Mouse (Mus musculus): Measurements from ENCODE around the gene Syce2. TPM values are rescaled to one million over a fixed set of nuclear protein-coding genes. Genes with fewer than 3 reads are reported as not detected.

Gene Syce2
- total RNA-seq (2023): 2.4 TPM

GRCm38 (mm10) chr8:84871376-84872308, at the start of gene Syce2:
TSS of gene Syce2 (plus strand) at chr8:84872111.

GRCm38 (mm10) chr8:84822723-84823122, 49.2 kb upstream of the Syce2 start, which contains the start of gene Dand5:
TSS of gene Dand5 (minus strand) at chr8:84822823.

GRCm38 (mm10) chr8:84831490-84831889, 40.4 kb upstream of the Syce2 start, which contains the start of gene Gadd45gip1:
TSS of gene Gadd45gip1 (plus strand) at chr8:84831522.

GRCm38 (mm10) chr8:84840248-84840999, 31.5 kb upstream of the Syce2 start, which contains the start of gene Rad23a:
TSS of gene Rad23a (minus strand) at chr8:84840665.

GRCm38 (mm10) chr8:84846722-84847572, 25.0 kb upstream of the Syce2 start, which contains the start of gene Calr:
TSS of gene Calr (minus strand) at chr8:84846934.

GRCm38 (mm10) chr8:84856864-84857441, 15.0 kb upstream of the Syce2 start, which contains the start of gene Farsa:
TSS of gene Farsa (plus strand) at chr8:84856989.

GRCm38 (mm10) chr8:84893709-84894134, 21.8 kb downstream of the Syce2 start, which contains the start of gene Gcdh:
TSS of gene Gcdh (minus strand) at chr8:84893921.

GRCm38 (mm10) chr8:84901752-84902151, 29.8 kb downstream of the Syce2 start, which contains the start of gene Klf1:
TSS of gene Klf1 (plus strand) at chr8:84901928.

GRCm38 (mm10) chr8:84908421-84909161, 36.7 kb downstream of the Syce2 start, which contains the start of gene Dnase2a:
TSS of gene Dnase2a (plus strand) at chr8:84908560.

GRCm38 (mm10) chr8:84936962-84937546, 65.1 kb downstream of the Syce2 start, which contains the start of gene Mast1:
TSS of gene Mast1 (minus strand) at chr8:84937359.

Other genes with a start within 250 kb of the Syce2 start
- 302 TPM for gene Ier2, start 209.3 kb upstream of the Syce2 start, total RNA-seq (2023)
- 172 TPM for gene Trmt1, start 185.8 kb upstream of the Syce2 start, total RNA-seq (2023)
- gene Nacc1, start 184.2 kb upstream of the Syce2 start, total RNA-seq (2023): 43.7 TPM
- gene Lyl1, start 170.7 kb upstream of the Syce2 start, total RNA-seq (2023): 5.6 TPM
- gene G430095P16Rik, start 149.1 kb upstream of the Syce2 start, total RNA-seq (2023): 9.3 TPM
- gene Nfix, start 71.8 kb upstream of the Syce2 start, total RNA-seq (2023): 5.2 TPM
- gene Dand5, start 49.3 kb upstream of the Syce2 start, total RNA-seq (2023): 4.1 TPM
- gene Gadd45gip1, start 40.6 kb upstream of the Syce2 start, total RNA-seq (2023): 18.2 TPM
- gene Rad23a, start 31.4 kb upstream of the Syce2 start, total RNA-seq (2023): 63.9 TPM
- gene Calr, start 25.2 kb upstream of the Syce2 start, total RNA-seq (2023): 412 TPM
- 72.0 TPM for gene Farsa, start 15.1 kb upstream of the Syce2 start, total RNA-seq (2023)
- gene Gcdh, start 21.8 kb downstream of the Syce2 start, total RNA-seq (2023): 26.5 TPM
- gene Klf1, start 29.8 kb downstream of the Syce2 start, total RNA-seq (2023): not detected
- gene Dnase2a, start 36.4 kb downstream of the Syce2 start, total RNA-seq (2023): 10.5 TPM
- gene Mast1, start 65.2 kb downstream of the Syce2 start, total RNA-seq (2023): 0.09 TPM
- not detected for gene Rtbdn, start 74.9 kb downstream of the Syce2 start, total RNA-seq (2023)
- not detected for gene Gm49661, start 97.3 kb downstream of the Syce2 start, total RNA-seq (2023)
- 33.6 TPM for gene Prdx2, start 97.5 kb downstream of the Syce2 start, total RNA-seq (2023)
- 47.9 TPM for gene Rnaseh2a, start 97.7 kb downstream of the Syce2 start, total RNA-seq (2023)
- 1,294 TPM for gene Junb, start 106.6 kb downstream of the Syce2 start, total RNA-seq (2023)
- 4.6 TPM for gene Hook2, start 118.5 kb downstream of the Syce2 start, total RNA-seq (2023)
- gene Best2, start 142.4 kb downstream of the Syce2 start, total RNA-seq (2023): not detected
- 64.1 TPM for gene Asna1, start 153.2 kb downstream of the Syce2 start, total RNA-seq (2023)
- 173 TPM for gene Trir, start 154.7 kb downstream of the Syce2 start, total RNA-seq (2023)
- gene Tnpo2, start 164.8 kb downstream of the Syce2 start, total RNA-seq (2023): 75.7 TPM
- gene Fbxw9, start 187.9 kb downstream of the Syce2 start, total RNA-seq (2023): 7.7 TPM
- not detected for gene Gm5741, start 195.9 kb downstream of the Syce2 start, total RNA-seq (2023)
- gene Dhps, start 199.6 kb downstream of the Syce2 start, total RNA-seq (2023): 88.6 TPM
- gene Wdr83os, start 208.6 kb downstream of the Syce2 start, total RNA-seq (2023): 52.7 TPM
- 13.4 TPM for gene Wdr83, start 209.2 kb downstream of the Syce2 start, total RNA-seq (2023)
- gene Man2b1, start 211.2 kb downstream of the Syce2 start, total RNA-seq (2023): 94.9 TPM